Mouse (Mus musculus): Measurements from ENCODE around the gene Creb5.

Creb5 gene

DNA sequence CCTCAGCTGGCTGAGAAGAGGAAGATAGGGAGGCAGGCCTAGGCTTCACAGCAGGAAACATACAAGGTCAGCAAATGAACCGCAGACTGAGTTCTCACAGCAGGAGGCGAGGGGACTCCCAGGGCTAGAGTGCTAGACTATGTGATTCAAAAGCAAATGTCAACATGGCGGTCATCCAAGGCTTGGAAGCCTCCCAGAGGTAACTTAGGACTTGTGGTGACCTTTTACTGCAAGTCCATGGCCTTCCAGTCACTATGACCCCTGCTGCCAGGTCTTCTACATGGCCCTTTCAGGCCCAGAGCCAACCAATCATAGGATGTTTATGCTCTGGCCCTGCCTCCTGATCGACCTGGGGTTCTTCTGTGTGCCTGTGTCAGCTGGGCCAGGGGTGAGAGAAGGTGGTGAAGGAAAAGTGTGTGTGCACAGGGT, 209.3 kb downstream of the Creb5 start:
- no peak for DNase-seq

DNA sequence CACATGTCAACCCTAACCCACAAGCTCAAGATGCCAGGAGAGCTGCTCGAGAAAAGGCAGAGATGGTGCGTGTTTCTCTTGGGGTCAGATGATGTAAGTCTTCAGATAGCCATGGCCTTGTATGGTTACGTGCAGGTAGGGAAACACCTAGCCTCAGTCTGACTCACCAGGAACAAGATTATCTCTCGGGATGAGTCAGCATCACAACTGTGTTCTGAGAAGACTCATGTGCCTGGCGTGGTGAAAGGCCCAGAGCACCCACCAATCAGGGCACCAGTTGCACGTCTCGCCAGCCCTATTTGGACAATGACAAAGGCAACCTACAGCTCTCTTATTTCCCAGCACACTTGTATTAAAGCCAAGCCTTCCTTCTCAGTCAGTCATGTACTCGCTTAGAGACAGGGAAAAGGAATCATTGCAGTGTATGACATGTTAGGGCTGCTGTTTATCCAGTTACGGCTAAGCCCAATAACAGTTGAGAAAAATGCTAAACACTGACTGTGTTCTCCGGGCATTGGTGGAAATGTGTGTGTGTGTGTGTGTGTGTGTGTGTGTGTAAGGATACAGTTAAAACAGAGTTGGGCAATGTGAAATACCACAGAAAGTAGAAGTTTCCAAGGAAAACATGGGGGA, 210.9 kb downstream of the Creb5 start:
- no peak for DNase-seq

DNA sequence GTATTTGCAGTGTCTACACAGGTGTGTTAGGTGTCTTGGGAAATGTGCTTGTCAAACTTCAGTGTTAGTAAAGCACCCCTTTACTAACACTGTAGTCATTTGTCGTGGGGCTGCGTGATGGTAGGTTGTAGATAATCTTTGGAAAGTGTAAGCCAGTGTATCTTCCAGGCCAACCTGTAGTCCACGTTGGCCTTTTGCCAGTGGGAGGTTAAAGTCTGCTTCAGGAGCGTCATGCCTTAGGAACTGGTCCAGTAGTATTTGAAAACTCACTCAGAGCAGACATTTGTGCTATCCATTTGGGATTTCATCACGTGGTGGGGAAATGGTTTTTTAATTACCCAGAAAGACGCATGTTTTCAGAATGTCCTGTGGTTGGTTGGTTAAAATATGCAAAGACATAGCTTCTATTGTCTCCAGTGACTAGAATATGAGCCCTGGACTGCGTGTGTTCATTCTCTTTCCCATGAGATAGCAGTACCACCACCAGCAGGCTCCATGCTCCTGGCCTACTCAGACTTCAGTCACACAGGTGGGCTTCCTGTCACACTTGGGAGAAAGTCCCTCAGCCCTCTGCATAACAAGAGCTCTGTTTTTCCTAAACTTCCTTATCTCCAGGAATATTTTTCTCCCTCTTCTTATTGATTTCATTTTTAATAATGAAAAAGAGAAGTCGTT, 212.7 kb downstream of the Creb5 start:
- DNase-seq: no peak

DNA sequence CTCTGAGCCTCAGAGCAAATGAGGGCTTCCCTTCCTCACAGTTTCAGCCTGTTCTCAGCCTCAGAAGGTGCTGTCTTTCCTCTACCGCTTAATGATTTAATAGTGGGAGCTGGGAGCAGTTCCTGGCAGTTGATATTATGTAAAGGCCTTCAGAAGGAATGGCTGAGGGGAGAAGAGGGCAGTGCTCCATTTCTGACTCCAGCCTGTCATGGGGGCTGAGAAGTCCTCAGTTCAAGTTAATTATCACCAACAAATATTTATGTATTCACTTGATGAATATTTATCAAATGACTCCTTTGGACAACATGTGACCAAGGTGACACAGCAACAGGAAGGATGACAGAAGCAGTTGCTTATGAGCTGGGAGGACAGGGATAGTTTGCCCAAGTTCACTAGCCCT, 214.2 kb downstream of the Creb5 start:
- no peak for DNase-seq

DNA sequence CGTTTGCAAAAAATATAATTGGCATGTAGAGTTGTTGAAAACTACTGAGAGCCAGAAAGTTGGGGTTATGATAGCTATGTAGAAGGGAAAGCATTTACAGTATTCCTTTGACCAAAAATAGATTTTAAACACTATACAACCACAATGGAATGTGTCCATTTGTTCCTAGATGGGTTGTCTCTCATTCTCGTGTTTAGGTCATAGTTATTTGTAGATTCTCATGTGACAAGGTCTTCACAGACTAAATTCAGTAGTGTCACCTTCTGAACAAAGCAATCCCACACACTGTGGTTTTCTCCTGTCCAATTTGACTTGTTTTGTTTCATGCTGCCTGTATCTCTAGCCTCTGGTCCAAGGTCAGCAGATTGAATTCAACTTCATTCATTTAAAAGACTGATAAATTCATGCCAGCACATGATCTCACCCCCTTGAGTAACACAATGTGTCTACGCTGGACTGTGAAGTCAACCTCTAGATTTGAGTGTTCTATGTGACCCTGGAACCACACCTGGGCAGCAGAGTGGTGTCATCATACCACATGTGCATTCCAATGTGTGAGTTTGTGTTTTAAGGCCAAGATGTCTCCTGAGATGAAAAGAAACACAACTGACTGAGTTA, 220.0 kb downstream of the Creb5 start:
- no peak for DNase-seq

DNA sequence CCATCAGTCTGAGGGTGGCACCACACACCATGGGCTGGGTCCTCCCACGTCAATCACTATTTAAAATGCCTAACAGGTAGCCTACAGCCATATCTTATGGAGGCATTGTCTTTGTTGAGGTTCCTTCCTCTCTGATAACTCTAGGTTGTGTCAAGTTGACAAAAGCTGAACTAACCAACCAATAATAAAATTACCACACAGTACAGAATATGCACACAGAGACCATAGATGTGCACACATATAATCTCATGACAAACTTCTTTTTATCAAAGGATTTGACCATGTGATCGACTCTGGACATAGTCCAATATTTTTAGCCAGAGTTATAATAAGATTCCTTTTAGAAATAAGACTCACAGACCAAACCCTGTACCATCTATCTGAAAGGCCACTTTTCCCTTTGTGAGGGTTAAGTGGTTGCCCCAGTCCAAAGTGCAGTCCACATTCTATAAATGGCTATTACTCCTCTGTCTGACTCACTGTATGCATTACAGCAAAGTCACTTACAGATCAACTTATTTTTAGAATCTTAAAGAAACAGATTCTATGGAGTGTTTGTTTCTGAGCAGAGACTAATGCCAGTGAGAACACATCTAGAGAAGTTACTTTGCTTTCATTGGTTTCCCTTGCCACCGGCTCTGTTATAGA, 221.9 kb downstream of the Creb5 start:
- DNase-seq: no peak

DNA sequence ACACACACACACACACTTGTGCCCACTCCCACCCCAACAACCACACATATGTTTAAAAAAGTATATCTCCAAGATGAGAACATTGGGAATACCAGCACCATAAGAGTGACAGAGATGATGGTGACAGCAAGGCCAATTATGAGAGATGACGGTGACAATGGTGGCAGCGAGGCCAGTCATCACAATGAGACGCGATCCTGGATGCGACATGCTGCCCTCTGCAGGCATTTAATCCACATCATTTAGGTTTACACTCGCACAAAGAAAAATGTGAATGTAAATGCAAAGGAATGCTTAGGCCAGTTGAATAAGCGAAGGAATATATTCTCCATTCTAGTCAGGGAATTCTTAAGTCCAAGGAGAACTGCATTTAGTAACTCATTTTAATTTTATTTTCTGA, 222.9 kb downstream of the Creb5 start:
- no peak for DNase-seq

DNA sequence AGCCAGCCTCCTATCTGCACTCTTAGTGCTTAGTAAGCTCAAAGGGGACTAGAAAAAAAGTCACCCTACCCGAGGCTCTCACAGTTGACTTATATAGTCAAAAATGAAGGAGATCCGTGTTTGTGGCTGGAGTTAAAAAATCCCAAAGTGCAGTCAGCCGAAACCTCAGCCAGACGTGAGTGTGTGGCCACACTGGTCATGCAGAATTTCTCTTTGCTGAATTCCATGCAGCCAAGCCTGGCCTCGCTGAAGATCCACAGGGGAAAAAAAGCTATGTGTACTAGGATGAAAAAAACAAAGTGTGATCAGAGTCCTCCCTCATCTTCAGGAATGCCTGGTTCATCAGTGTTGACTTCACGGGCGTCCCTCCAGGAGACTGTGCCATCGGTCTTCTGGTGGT, 225.2 kb downstream of the Creb5 start:
- no peak for DNase-seq

DNA sequence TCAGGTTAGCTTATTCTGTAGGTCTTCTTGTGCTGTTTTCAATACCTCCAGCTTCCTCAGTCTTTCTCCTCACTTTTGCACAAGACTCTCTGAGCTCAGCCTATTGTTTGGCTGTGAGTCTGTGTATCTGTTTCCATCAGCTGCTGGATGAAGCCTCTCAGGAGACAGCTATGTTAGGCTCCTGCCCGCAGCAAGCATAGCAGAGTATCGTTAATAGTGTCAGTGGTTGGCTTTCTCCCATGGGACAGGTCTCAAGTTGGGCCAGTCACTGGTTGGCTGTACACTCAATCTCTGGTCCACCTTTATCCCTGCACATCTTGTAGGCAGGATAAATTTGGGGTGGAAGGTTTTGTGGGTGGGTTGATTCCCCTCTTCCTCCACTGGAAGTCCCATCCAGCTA, 226.3 kb downstream of the Creb5 start:
- no peak for DNase-seq

DNA sequence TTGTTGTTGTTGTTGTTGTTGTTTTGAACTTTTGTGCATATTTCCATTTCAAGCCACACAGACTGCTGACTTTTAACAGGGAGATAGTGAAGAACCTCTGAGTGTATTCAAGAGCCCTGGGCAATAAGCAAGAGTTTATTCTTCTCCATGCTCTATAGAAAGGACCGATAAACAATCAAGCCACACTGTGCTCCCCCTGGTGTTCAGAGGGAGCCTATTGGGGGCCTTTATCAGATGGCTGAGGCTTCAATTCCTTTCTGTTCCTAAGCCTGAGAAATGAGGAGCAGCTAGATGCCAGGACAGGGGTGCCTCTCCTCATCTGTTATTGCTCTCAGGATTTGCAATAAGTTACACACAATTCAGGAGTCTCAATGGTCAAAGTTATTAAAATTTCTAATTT, 227.8 kb downstream of the Creb5 start:
- DNase-seq: peak; percentile 29 to 49

DNA sequence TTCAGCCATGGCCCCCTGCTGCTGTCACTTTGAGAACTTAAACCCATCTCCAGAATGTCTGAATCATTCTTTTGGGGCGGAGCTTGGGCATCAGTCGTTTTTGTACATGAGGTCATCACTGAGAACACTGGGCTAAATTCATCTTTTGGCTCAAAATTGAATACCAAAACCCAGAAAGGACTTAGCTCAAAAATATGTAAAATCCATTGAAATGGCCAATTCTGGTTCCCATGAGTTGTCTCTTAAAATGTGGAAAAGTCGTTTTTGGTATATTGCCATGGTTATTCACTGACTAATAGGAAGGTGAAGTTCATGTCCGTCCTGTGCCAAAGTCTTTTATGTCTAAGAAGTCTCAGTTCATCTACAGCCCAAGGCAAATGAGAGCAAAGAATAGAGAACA, 228.5 kb downstream of the Creb5 start:
- DNase-seq: no peak

DNA sequence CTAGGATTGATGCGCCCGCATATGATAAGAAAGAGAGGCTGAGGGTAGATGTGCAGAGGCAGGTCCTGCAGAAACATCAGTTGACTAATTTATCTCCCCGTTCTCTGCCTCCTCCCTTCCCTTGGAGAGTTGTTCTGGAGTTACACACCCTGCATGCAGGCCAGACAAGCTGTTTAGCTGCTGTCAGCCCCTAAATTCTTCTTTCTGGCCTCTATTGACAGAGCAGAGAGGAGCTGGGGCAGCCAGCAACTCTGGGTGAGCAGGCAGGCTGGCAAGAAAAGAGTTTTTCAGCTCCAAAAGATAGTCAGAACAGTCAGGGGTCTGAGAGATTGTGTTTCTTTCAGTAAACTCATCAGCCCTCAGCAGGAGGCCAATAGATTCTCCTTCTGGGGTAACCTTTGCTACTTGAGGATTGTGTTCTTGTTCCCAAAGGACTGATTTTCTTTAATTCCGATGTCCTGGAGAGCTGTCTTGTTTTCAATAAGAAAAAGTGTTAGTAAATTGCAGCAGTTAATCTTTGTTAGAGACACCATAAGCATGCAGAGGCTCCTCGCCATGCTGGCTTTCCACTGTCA, 230.4 kb downstream of the Creb5 start:
- no peak for DNase-seq

DNA sequence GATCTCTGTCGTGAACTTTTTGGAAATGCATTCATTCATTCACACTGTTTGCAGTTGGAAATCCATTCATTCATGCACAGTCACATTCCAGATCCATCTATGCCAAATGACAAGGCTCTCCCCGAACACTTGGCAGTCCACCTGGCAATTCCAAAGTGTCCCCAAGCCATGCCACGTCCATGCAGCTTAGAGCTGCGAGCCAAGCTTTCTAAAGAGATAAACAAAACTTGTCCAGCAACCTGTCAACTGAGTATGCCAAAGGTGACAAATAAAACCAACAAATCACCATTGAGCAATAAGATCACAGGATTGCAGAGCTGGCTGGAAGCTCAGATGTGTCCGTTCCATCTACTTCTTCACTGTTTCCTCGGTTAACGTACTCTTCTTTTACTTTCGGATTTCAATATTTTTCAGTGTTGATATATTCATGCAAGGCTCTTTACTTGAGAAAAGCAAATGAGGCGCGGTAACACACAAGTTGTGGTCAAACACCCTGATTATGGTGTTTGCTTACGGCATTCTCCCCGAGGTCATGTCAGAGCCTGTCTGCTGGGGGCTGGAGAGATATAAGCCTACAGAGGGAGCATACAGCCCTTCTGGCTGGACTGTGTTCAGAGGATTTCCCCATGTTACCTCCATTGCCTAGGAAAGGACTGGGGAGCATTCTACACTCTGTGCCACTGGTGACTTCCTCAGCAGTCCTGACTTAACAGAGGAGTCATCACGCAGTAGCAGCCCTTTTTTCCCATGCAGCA, 236.8 kb downstream of the Creb5 start:
- no peak for DNase-seq

DNA sequence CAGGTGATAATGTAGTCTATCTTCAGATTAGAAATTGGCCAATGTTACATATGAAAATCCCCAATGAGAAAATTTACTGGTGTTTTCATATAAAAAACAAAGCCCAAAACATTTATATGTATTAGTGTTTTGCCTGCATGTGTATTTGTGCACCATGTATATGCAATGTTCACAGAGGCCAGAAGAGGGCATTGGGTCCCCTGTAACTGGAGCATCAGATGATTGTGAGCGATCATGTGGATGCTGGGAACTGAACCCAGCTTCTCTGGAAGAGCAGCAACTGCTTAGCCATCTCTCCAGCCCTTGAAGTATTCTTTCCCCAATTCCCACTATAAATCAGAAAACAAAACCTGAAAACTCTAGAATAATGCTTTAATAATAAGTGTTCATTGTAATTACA, 239.4 kb downstream of the Creb5 start:
- no peak for DNase-seq

DNA sequence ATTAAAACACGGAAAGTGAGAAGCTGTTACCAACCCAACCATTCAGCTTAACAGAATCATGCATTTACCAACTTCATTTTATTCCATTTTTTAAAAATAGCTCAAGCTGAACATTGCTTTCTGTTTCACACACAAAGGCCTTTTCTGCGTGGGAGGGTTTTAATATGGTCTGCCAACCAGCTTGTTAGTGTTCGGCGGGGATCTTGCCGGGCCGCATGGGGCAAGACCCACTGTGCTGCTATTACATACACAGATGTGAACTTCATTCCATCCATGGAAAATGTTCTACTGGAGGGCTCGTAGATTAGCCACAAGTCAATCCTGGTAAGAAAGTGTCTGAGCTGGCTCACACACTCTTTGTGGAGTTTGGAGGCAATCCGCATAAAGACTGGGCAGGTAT, 243.7 kb downstream of the Creb5 start:
- no peak for DNase-seq

DNA sequence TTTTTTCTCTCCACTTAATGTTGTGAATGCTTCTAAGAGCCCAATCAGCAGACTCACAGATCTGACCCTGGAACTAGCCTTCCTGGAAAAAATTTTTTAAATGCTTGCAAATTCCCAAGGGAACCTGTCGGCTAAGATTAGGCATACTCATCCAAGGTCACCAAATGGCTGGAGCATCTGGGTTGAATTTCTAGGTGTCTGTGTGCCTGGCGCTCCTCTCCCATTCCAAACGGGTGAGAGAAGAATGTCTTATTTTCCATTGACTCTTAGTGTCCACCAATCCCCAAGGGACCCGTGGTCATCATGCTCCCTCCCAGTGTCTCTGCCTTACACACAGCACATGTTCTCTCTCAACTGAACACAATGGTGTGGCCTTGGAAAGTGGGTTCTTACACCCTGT, 244.4 kb downstream of the Creb5 start:
- no peak for DNase-seq

DNA sequence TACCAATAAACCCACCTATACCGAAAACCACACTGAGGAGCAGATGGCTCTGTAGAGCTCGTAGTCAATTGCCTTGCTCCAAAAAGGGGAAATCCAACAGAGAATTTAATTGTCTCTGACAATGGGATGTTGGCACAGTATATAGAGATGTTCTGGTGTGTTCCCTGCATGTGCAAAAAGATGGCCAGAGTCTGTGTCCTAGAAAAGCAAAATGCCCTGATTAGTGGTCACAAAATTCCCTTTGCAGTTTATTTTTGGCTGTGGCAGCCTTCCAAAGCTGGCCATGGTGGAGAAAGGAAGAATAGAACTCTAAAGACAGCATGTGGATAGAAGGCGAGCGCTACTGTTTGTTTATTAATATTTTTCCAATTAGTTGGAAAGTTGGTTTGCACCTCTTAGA, 250.5 kb downstream of the Creb5 start:
- no peak for DNase-seq

DNA sequence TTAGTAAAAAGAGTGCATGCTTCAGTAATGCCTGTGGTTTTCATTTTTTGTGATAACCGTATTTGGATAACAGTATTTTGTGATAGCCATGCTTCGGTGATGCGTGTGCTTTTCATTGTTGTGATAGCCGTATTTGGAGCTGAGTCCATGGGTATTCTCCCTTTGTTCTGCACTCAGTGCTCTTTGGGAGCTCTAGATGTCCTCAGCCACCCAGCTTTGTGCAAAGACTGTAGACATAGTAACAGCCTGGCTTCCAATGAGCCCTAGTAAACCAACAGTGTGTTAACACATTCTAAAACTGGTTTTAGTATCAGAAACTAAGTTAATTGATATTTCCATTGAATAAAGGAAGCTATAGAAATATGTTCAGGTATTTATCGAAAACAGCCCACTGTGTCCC, 254.7 kb downstream of the Creb5 start:
- DNase-seq: no peak

DNA sequence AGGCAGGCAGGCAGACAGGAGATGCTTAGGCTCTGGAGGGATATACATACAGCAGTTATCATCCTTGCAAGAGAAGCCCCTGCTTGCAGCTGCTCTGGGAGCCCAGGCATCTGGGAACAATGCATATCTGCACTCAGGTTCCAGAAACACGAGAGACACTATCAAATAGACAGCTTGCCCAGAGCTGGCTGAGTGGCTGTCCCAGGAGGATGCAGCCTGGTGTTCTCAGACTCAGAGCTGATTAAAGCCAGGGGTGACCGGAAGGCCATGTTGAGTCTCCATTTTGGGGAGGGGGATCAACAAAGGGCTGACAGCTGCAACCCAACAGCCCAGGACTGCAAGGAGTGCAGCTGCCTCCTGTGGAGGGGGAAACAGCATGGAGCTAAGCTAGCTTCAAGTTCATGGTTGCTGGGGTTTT, 258.4 kb downstream of the Creb5 start:
- DNase-seq: no peak

DNA sequence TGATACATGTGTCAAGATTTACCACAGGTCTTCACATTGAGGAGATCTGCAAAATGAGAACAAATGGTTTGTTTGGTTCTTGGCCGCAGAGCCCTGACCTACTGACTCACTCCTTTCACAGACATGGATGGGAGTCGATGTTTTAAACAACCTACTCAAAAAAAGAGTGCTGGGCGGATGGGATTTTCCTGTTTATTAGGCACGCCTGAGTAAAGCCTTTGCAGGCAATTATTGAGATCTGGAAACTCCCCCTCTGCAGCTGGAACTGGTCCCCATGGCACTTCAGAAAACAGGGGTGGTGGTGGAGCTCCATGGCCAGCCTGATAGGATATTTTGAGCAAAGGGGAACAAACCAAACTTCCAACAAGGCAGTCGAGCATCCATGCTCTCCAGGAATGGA, 258.9 kb downstream of the Creb5 start:
- DNase-seq: no peak

DNA sequence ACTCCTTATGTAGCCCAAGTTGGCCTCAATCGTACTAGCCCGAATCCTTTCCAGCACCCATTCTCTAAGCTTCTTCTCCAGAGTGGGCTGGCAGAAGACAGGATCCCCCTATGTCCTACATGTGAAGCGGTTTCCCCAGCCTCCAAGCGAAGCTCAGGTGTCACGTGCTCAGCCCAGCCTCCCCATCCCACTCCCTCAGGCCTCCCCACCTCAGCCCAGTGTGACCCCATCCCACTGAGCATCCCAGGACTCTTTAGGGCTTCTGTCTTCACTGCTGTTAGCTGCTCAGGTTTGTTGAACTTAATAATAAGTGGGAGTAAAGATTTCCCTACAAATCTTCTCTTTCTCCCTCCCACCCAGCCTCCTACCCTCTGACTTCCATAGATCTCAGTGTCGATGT, 261.2 kb downstream of the Creb5 start:
- no peak for DNase-seq

DNA sequence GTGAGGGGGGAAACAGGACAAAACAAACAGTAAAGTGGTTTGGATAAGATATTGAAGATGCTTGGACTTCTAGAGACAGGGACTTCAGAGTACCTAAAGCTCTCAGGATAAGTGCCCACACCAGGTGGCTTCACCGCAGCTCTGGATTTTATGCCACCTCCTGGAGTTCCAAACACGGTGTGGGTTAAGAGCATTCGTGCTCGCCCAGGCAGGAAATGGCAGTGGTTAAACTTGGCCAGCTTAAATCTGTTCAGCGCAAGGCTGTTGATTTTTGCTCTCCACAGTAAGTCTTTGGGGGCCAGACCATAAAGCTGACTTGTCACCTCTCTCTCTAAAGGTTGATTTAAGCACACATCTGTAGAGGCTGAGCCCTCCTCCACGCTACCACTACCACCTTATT, 262.3 kb downstream of the Creb5 start:
- no peak for DNase-seq

DNA sequence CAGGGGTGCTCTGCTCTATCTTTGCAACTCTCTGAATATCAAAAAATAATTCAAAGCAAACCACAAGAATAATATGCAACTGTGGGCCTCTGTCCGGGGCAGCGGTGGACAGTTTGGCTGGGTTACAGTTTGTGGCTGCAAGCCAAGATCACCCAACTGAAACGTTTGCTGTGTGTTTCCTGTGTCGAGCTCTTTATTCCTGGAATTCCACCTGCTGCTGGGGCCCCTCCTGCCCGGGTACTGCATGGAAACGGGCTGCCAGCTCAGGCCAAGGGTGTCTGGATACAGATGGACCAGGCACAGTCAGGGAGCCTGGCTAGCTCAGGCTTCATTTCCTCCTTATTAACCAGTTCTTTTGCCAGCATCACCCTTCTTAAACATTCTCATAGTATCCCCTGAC, 269.0 kb downstream of the Creb5 start:
- no peak for DNase-seq

Measured in B cell, adult 2 months (primary cell).